Mouse (Mus musculus) kidney, embryonic 14.5 days (tissue): ENCODE measurements around the gene Prkcd. TPM values are rescaled to one million over a fixed set of nuclear protein-coding genes. Genes with fewer than 3 reads are reported as not detected.

Experiments
- ATAC-seq: fragments of 200-750 bp; cut with Nextera tagmentation; 2 replicates; pipeline ENCODE4 v1.8.0; 2017; ENCODE audit warnings: moderate number of reproducible peaks, mild to moderate bottlenecking, moderate TSS enrichment, moderate library complexity; ENCODE audit not compliant: low FRiP score, low TSS enrichment
- H3K27ac ChIP-seq: fragments of 300-500 bp; sonication (generic); 2 replicates; pipeline ENCODE4 v1.5.1; 2014; ENCODE audit warnings: low read depth, mild to moderate bottlenecking, low read length, moderate library complexity, mixed read lengths
- H3K27me3 ChIP-seq: fragments of 300-500 bp; sonication (generic); 2 replicates; pipeline ENCODE4 v1.6.1; 2014; ENCODE audit warnings: mild to moderate bottlenecking, low read length; ENCODE audit not compliant: control insufficient read depth, insufficient read depth
- H3K36me3 ChIP-seq: fragments of 300-500 bp; sonication (generic); 2 replicates; pipeline ENCODE4 v1.6.1; 2014; ENCODE audit warnings: low read length, mixed read lengths; ENCODE audit not compliant: control insufficient read depth, insufficient read depth
- H3K4me1 ChIP-seq: fragments of 300-500 bp; sonication (generic); 2 replicates; pipeline ENCODE4 v1.6.1; 2014; ENCODE audit warnings: low read length, mixed read lengths; ENCODE audit not compliant: control insufficient read depth, insufficient read depth
- H3K4me2 ChIP-seq: fragments of 300-500 bp; sonication (generic); replicated peaks from 2 replicates; pipeline ENCODE4 v1.6.1; 2014; ENCODE audit warnings: low read depth, mild to moderate bottlenecking, low read length
- H3K4me3 ChIP-seq: fragments of 300-500 bp; sonication (generic); 2 replicates; pipeline ENCODE4 v1.5.1; 2014; ENCODE audit warnings: mild to moderate bottlenecking, low read length
- H3K9ac ChIP-seq: fragments of 300-500 bp; sonication (generic); 2 replicates; pipeline ENCODE4 v1.6.1; 2014; ENCODE audit warnings: low read depth, mild to moderate bottlenecking, low read length, moderate library complexity
- H3K9me3 ChIP-seq: fragments of 300-500 bp; sonication (generic); 2 replicates; pipeline ENCODE4 v1.6.1; 2016; ENCODE audit warnings: low read length; ENCODE audit not compliant: control insufficient read depth
- WGBS: fragments of 180-500 bp; shearing (Covaris S2); extraction: QIAGEN DNeasy Blood & Tissue Kit; methylation state at CpG from one replicate; pipeline ENCODE4 v1.1.7; 2014; 5-methylcytosine and 5-hydroxymethylcytosine counted together
- polyA plus RNA-seq: library from polyadenylated mRNA; unstranded; fragments of >200 nt; fragmentation: Nextera tagmentation; extraction: Ambion mirVana; gene quantifications from 2 replicates; pipeline ENCODE4 v1.2.1, GENCODE M21; 2014

The Prkcd gene
- polyA plus RNA-seq: 33.4 and 37.0 TPM in 2 replicates

DNA sequence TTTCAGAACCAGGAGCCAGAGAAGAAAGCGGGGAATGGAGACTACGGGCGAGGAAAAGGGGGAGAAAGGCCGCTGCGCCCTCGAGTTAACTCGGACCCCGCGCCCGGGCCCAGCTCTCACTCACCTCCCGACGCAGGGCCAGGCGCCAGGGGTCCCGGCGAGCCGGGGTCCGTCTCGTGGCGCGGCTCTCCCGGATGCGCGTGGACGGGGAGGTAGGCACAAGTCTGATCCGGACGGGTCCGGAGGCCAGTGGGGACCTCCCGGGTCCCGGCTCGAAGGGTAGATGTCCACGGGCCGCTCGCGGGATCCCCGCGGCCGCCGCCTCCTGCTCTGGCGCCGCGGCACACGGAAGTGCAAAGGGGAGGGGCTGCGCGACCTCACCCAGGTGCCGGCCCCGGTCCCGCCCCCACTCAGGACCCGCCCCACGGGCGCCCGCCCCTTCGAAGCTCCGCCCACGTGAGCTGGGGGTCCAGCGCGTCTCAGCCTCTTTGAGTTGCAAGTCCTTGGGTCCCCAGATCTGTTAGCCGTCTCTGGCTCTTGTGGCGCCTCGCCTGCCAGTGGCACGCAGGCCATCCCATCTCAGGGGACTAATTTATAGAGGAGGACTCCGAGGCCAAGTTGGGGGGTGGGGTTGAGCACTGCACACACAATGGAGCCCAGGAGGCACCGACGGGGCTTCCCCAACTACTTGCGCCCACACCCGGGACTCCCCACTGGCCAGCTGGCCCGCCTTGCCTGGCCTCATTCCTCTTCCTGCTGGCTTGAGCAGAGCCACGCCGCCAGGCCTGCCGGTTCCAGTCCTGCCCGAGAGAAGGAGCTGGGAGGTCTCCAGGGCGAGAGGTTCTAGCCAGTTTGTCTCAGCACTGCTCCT lies at the start of gene Prkcd:
Prkcd (minus strand) TSS at position 355 of the 871 bp plus-strand sequence.
- Histone ChIP-seq H3K4me3 (peak within 1 kb of the TSS; percentile 78), H3K4me1 (peaks cover 12% of the 10 kb centered on the region; the same call in 1 of the 2 replicates), H3K36me3 (no peaks in the 10 kb centered on the region), H3K9me3 (no peaks in the 10 kb centered on the region), H3K27me3 (no peaks in the 10 kb centered on the region), H3K9ac (peak within 1 kb of the TSS; percentile 76), H3K4me2 (peak within 1 kb of the TSS; percentile 84), H3K27ac (peak within 1 kb of the TSS; percentile 73)
- ATAC-seq: peak; percentile 84
- WGBS: under 1% methylated on average over 52 of the region's 71 CpGs

GRCm38 (mm10) chr14:30674947-30675346 lies 48.9 kb upstream of the Prkcd start:
- Histone ChIP-seq H3K9me3 (no peaks in the 10 kb centered on the region), H3K9ac (no peak overlapping the region), H3K4me2 (no peak overlapping the region), H3K27ac (no peak overlapping the region), H3K4me3 (no peak overlapping the region), H3K36me3 (peaks cover 70% of the 10 kb centered on the region), H3K4me1 (no peaks in the 10 kb centered on the region), H3K27me3 (no peaks in the 10 kb centered on the region)
- no peak for ATAC-seq
- WGBS: 83% methylated on average over 6 of the region's 6 CpGs

DNA sequence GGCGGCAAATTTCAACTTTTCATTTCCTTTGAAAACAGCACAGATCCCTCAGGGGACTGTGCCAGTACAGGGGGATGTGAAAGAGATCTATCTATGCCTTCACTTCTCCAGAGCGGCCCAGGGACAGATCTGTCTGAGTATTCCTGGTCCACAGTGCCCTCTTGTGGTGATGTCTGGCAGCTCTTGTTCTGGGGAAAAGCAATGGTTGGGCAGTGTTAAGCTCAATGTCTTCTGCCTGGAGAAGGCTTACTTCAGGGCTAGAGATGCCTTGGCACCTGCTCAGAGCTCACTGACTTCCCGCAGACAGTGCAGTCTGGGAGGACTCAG lies 45.9 kb upstream of the Prkcd start:
- WGBS: 16% methylated on average over 3 of the region's 3 CpGs
- no peak overlapping the region for H3K4me3 ChIP-seq
- no peaks in the 10 kb centered on the region for H3K27me3 ChIP-seq
- H3K4me2 ChIP-seq: no peak overlapping the region
- peak; percentile 69; the same call in 1 of the 2 replicates for ATAC-seq
- no peaks in the 10 kb centered on the region for H3K4me1 ChIP-seq
- H3K9me3 ChIP-seq: no peaks in the 10 kb centered on the region
- H3K27ac ChIP-seq: no peak overlapping the region
- H3K9ac ChIP-seq: no peak overlapping the region
- peaks cover 69% of the 10 kb centered on the region for H3K36me3 ChIP-seq

- 72% methylated on average over 15 of the region's 15 CpGs for WGBS
- no peaks in the 10 kb centered on the region for H3K27me3 ChIP-seq
- no peak for ATAC-seq
Measured at GRCm38 (mm10) chr14:30671095-30671985, 45.3 kb upstream of the Prkcd start.

GRCm38 (mm10) chr14:30670161-30670560 lies 44.2 kb upstream of the Prkcd start:
- H3K4me1 ChIP-seq: no peaks in the 10 kb centered on the region
- no peak overlapping the region for H3K27ac ChIP-seq
- ATAC-seq: no peak
- no peaks in the 10 kb centered on the region for H3K27me3 ChIP-seq
- H3K36me3 ChIP-seq: peaks cover 72% of the 10 kb centered on the region
- no peak overlapping the region for H3K4me2 ChIP-seq
- 93% methylated on average over 6 of the region's 6 CpGs for WGBS
- H3K9me3 ChIP-seq: no peaks in the 10 kb centered on the region
- H3K9ac ChIP-seq: no peak overlapping the region
- no peak overlapping the region for H3K4me3 ChIP-seq

More at GRCm38 (mm10) chr14:30671095-30671985, 45.3 kb upstream of the Prkcd start:
- Histone ChIP-seq H3K27ac (no peak overlapping the region), H3K4me3 (no peak overlapping the region), H3K9me3 (no peaks in the 10 kb centered on the region), H3K9ac (no peak overlapping the region), H3K4me2 (no peak overlapping the region), H3K4me1 (no peaks in the 10 kb centered on the region), H3K36me3 (peaks cover 69% of the 10 kb centered on the region)

- WGBS: 85% methylated on average over 4 of the region's 4 CpGs
- Histone ChIP-seq H3K27me3 (no peaks in the 10 kb centered on the region), H3K9me3 (no peaks in the 10 kb centered on the region), H3K9ac (no peak overlapping the region), H3K4me3 (no peak overlapping the region), H3K36me3 (peaks cover 79% of the 10 kb centered on the region), H3K27ac (no peak overlapping the region), H3K4me1 (no peaks in the 10 kb centered on the region), H3K4me2 (no peak overlapping the region)
- ATAC-seq: no peak
Measured at GRCm38 (mm10) chr14:30666604-30667003, 40.6 kb upstream of the Prkcd start.

DNA sequence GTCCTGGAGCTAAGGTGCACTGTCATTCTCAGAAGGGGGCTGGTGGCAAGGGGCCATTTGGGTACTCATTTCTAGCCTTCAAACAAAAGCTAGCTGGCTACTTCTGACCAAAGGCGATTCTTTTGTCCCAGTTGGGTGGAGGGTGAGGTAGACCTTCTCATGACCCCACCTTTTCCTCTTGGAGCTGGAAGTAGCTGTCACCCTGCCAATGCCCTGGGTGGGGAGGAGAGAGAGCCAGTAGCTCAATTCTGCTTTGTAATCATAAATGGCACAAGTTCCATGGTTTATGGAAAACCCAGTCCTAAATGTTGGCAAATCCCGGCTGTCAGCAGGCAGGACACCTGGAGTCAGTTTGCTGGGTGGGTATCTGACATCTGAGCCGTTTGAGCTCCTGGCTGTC lies 40.1 kb upstream of the Prkcd start:
- WGBS: 81% methylated on average over 3 of the region's 3 CpGs
- Histone ChIP-seq H3K36me3 (peaks cover 83% of the 10 kb centered on the region), H3K4me2 (no peak overlapping the region), H3K27me3 (no peaks in the 10 kb centered on the region), H3K4me1 (no peaks in the 10 kb centered on the region), H3K9me3 (no peaks in the 10 kb centered on the region), H3K27ac (no peak overlapping the region), H3K9ac (no peak overlapping the region), H3K4me3 (no peak overlapping the region)
- no peak for ATAC-seq

DNA sequence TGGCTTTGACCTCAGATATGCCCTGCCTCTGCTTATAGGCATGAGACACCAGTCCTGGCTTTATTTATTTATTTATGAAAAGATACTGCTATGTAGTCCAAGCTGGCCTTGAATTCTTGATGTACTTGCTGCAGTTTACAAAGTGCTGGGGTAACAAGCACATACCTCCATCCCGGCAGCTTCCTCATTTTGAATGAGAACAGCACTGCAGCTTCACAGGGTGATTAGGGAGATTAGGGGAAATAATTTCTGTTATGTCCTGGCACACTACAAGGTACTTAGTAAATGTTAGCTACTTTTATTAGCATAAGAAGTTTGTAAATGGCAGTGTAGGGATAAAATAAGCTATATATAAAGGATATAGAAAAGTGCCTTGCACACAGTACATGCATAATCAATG lies 29.5 kb upstream of the Prkcd start:
- Histone ChIP-seq H3K4me2 (no peak overlapping the region), H3K27me3 (no peaks in the 10 kb centered on the region), H3K27ac (no peak overlapping the region), H3K4me1 (no peaks in the 10 kb centered on the region), H3K36me3 (peaks cover 19% of the 10 kb centered on the region), H3K9me3 (no peaks in the 10 kb centered on the region), H3K4me3 (no peak overlapping the region), H3K9ac (no peak overlapping the region)
- ATAC-seq: no peak
- WGBS: 87% methylated on average over 1 of the region's 1 CpGs
